Mouse (Mus musculus): ENCODE measurements around the gene Supt6.

GRCm38 (mm10) chr11:78183884-78184514 is 61.8 kb downstream of the Supt6 start:
- TF ChIP-seq CTCF (IDR thresholded peaks at IDR 0.05; ENCODE audit: control insufficient read depth, insufficient read depth, insufficient read length), result no peak
- TF ChIP-seq USF1 (IDR thresholded peaks at IDR 0.05; ENCODE audit: low read depth), result no peak
- TF ChIP-seq MYOD1 (IDR thresholded peaks at IDR 0.05; ENCODE audit: control insufficient read depth, insufficient read length, low read depth), result no peak
- TF ChIP-seq FOSL1 (IDR thresholded peaks at IDR 0.05; ENCODE audit: insufficient read depth, low read length, poor library complexity, severe bottlenecking), result no peak
- TF ChIP-seq MAX (IDR thresholded peaks at IDR 0.05), result no peak
- no peak for TF ChIP-seq CEBPB (IDR thresholded peaks at IDR 0.05; ENCODE audit: low read depth)
- TF ChIP-seq MYOG (IDR thresholded peaks at IDR 0.05; ENCODE audit: control insufficient read depth, extremely low read depth, insufficient read length), result no peak
